ENCODE assay signal across 9 mouse cellular contexts in the genomic region with DNA sequence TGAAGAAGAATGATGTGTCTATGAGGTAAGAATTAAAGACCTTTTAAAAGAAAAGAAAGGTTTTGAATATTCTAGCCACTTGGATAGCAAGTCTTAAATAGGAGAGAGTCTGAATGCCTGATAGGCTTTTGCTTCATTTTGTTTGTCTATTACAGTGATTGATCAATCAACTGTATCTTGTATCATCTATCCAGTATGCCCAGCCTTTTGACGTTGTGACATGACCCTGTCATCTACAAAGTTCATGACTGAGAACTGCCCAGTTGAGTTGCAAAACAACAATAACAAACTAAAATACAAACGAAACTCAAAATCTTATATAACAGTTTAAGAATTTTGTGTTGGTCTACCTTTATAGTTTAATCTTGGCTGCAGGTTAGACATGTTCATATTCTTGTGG.
"Had no signal": no experiment of that assay in that cellular context is flagged by ENCODE, and none has a peak within 500 bp of the region (broad histone marks: within the 10 kb centered on the region; RNA-seq: fewer than 3 reads in every experiment).

No protein-coding gene starts in this region.

- DNase-seq: gastrocnemius, postnatal 14 days; heart, adult 18-20 months; heart, postnatal 10 days; kidney, postnatal 10 days; kidney, postnatal 36 days; layer of hippocampus, adult 9-11 months; layer of hippocampus, postnatal 36 days; left cerebral cortex, postnatal 4 days; lung, adult 18-20 months had no signal
